Mouse (Mus musculus): ENCODE measurements around the gene Tspan17. TPM values are rescaled to one million over a fixed set of nuclear protein-coding genes. Genes with fewer than 3 reads are reported as not detected.
A peak's percentile ranks its signal among the peaks of the same experiment; 100 is the strongest.
"Not testable (repeated sequence)": the region's sequence is repeated elsewhere in the genome, so short reads cannot be mapped to it uniquely, and the experiment has no call there.

Tspan17 gene
- polyA plus RNA-seq, 1 experiment from 2014 or later, result 3.1 TPM

DNA sequence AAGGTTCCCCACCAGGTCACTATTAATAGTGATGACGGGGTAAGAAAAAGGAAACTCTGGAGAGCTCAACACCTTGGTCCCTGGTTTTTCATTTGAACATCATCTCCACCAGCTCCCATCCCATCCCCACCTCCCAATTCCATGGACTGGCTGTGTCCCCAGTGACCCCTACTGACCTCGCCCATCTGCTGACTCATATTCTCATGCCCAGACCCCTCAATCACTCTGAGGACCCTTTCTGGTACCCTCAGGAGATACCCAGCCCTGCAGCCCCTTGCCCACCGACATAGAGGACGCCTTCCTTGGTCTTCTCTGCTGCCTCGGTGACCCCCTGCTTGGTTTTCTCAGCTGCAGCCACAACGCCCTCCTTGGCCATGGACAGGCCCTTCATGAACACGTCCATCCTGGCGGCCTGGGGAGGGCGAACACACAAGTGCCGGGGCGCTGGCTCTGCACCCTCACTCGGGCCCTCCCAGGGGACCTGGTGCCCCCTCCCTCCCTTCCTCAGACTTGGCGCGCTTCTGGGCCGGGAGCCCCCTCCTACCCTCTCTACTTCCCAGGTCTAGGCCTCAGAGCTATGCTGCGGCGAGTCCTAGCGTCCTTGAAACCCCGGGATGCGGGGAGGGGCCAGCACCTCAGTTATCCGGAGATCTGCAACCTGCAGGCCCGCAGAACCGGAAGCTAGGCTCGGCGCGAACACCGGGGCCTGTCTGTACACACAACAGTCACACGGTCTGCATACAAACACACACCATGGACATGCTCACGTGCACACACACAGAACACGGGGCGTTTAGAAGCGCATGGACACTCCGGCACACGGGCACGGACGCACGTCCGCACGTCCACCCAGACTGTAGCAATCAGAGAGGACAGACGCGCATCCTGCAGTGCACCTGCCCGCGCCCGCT is 23.6 kb upstream of the Tspan17 start:
- no peaks in the 10 kb centered on the region for H3K36me3 ChIP-seq
- ATAC-seq (ENCODE audit: insufficient number of reproducible peaks, low FRiP score), result no peak
- no peak overlapping the region for H3K27ac ChIP-seq (ENCODE audit: poor library complexity, severe bottlenecking)

DNA sequence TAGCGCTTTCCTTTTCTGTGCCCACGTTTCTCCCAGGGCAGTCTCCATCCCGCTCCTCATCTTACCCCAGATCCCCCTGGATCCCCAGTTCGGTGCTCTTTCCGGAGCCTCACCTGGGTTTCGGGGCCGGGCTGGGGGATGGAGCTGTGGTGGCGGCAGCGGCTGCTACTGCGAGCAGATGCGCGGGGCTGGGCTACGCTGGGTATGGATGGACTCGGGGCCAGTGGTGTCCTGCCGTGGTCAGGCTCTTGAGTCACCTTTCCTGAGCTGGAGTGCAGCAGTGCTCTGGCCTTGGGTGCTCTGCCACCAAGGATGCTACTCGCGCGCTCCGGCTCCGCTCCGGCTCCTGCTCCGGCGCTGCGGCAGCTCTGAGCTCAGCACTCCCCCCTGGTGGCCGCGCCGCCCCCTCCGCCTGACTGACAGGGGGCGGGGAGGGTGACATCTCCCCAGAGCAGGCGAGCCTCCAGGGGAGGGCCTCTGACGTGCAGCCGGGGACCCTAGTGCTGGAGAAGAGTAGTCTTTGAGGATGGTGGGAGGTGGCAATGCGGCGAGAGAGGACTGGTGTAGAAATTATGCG is 22.9 kb upstream of the Tspan17 start, which contains the start of gene Sncb:
Sncb (minus strand) TSS at position 404 of the 577 bp plus-strand sequence.
- peak within 1 kb of the TSS; percentile 37 for H3K4me3 ChIP-seq
- no peak within 1 kb of the TSS for H3K27ac ChIP-seq (ENCODE audit: poor library complexity, severe bottlenecking)
- H3K9me3 ChIP-seq (replicated peaks), result 0 out of 2 replicates have a peak, but pooled peaks cover 8% of the 10 kb centered on the region
- H3K4me2 ChIP-seq, result peak within 1 kb of the TSS; percentile 66
- no peak within 1 kb of the TSS for H3K9ac ChIP-seq
- H3K36me3 ChIP-seq, result no peaks in the 10 kb centered on the region
- peaks cover 11% of the 10 kb centered on the region for H3K4me1 ChIP-seq (replicated peaks)
- ATAC-seq (ENCODE audit: insufficient number of reproducible peaks, low FRiP score), result peak; percentile 29; the same call in 1 of the 2 replicates
- 2% methylated on average over 35 of the region's 35 CpGs for WGBS
- H3K27me3 ChIP-seq (replicated peaks), result peaks cover 70% of the 10 kb centered on the region

More for the DNA sequence above, 23.6 kb upstream of the Tspan17 start:
- 0 out of 2 replicates have a peak, but pooled peaks cover 4% of the 10 kb centered on the region for H3K9me3 ChIP-seq (replicated peaks)
- no peak overlapping the region for H3K9ac ChIP-seq
- WGBS, result 5% methylated on average over 44 of the region's 44 CpGs
- H3K4me3 ChIP-seq, result peak overlapping the region; percentile 37
- peak overlapping the region; percentile 66 for H3K4me2 ChIP-seq
- peaks cover 11% of the 10 kb centered on the region for H3K4me1 ChIP-seq (replicated peaks)
- peaks cover 78% of the 10 kb centered on the region for H3K27me3 ChIP-seq (replicated peaks)

DNA sequence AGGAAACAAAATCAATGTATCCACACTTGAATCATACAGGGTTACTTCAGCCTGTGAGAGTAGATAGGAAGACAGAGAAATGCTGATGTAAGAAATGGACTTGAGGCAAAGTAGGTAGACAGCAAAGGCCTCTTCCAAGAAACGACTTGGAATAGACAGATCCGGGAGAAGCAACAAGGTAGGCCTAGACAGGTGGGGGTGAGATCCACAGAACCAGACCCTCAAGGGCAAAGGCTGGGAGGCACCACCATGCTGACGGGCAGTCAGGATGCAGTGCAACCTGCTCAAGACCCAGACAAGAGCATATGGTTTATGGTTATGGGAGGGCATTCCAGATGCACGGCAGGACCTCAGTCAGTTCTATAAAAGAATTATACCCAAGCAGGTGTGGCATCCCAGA is 22.2 kb upstream of the Tspan17 start:
- H3K9me3 ChIP-seq (replicated peaks), result 0 out of 2 replicates have a peak, but pooled peaks cover 8% of the 10 kb centered on the region
- H3K27me3 ChIP-seq (replicated peaks), result peaks cover 63% of the 10 kb centered on the region
- no peak overlapping the region for H3K4me2 ChIP-seq
- WGBS, result 75% methylated on average over 4 of the region's 4 CpGs
- peaks cover 11% of the 10 kb centered on the region for H3K4me1 ChIP-seq (replicated peaks)
- no peak for ATAC-seq (ENCODE audit: insufficient number of reproducible peaks, low FRiP score)
- H3K27ac ChIP-seq (ENCODE audit: poor library complexity, severe bottlenecking), result no peak overlapping the region
- no peak overlapping the region for H3K9ac ChIP-seq
- no peak overlapping the region for H3K4me3 ChIP-seq
- no peaks in the 10 kb centered on the region for H3K36me3 ChIP-seq

DNA sequence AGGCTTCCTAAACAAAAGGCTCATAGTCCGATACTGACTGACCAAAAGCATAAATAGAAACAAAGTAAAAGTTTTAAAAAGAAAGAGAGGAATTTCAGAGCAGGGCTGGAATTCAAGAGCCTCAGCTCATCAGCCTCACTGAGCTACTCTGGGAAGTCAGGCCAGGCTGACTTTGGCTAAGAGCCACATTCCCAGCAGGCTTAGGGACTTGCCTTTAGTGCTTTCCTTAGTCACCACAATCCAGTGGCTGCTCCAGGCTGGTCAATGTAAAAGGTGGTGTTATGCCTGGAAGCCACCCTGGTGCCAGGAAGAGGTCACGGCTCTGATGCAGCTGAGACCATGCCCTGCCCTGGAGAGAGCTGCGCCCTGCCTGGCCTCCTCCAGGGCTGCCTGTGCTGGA is 8.6 kb upstream of the Tspan17 start:
- ATAC-seq (ENCODE audit: insufficient number of reproducible peaks, low FRiP score), result peak; percentile 48; the same call in 1 of the 2 replicates
- no peaks in the 10 kb centered on the region for H3K36me3 ChIP-seq
- WGBS, result 62% methylated on average over 3 of the region's 3 CpGs

GRCm38 (mm10) chr13:54781086-54781485 is 8.1 kb upstream of the Tspan17 start:
- peaks cover 1% of the 10 kb centered on the region for H3K27me3 ChIP-seq (replicated peaks)
- peaks cover 3% of the 10 kb centered on the region; the same call in 1 of the 2 replicates for H3K4me1 ChIP-seq (replicated peaks)
- WGBS, result 78% methylated on average over 3 of the region's 3 CpGs
- H3K9ac ChIP-seq, result no peak overlapping the region
- no peak overlapping the region for H3K4me3 ChIP-seq
- H3K36me3 ChIP-seq, result no peaks in the 10 kb centered on the region
- H3K4me2 ChIP-seq, result no peak overlapping the region
- no peak for ATAC-seq (ENCODE audit: insufficient number of reproducible peaks, low FRiP score)
- peaks cover 12% of the 10 kb centered on the region for H3K9me3 ChIP-seq (replicated peaks)
- H3K27ac ChIP-seq (ENCODE audit: poor library complexity, severe bottlenecking), result no peak overlapping the region

More for the DNA sequence above, 8.6 kb upstream of the Tspan17 start:
- peaks cover 15% of the 10 kb centered on the region for H3K9me3 ChIP-seq (replicated peaks)
- H3K27me3 ChIP-seq (replicated peaks), result no peaks in the 10 kb centered on the region; the same call in 1 of the 2 replicates
- H3K4me3 ChIP-seq, result no peak overlapping the region
- H3K27ac ChIP-seq (ENCODE audit: poor library complexity, severe bottlenecking), result no peak overlapping the region
- H3K4me2 ChIP-seq, result no peak overlapping the region
- peaks cover 3% of the 10 kb centered on the region; the same call in 1 of the 2 replicates for H3K4me1 ChIP-seq (replicated peaks)
- no peak overlapping the region for H3K9ac ChIP-seq

GRCm38 (mm10) chr13:54783235-54783634 is 5.9 kb upstream of the Tspan17 start:
- no peak overlapping the region for H3K4me3 ChIP-seq
- no peak overlapping the region for H3K9ac ChIP-seq
- no peak overlapping the region for H3K4me2 ChIP-seq
- no peak for ATAC-seq (ENCODE audit: insufficient number of reproducible peaks, low FRiP score)
- H3K4me1 ChIP-seq (replicated peaks), result peaks cover 3% of the 10 kb centered on the region; the same call in 1 of the 2 replicates
- peaks cover 7% of the 10 kb centered on the region for H3K27me3 ChIP-seq (replicated peaks)
- H3K27ac ChIP-seq (ENCODE audit: poor library complexity, severe bottlenecking), result no peak overlapping the region
- no peaks in the 10 kb centered on the region for H3K9me3 ChIP-seq (replicated peaks)
- 37% methylated on average over 2 of the region's 2 CpGs for WGBS
- no peaks in the 10 kb centered on the region for H3K36me3 ChIP-seq

- Histone ChIP-seq H3K9ac (no peak within 1 kb of the TSS), H3K4me3 (no peak within 1 kb of the TSS), H3K4me2 (no peak within 1 kb of the TSS), H3K27ac (ENCODE audit: poor library complexity, severe bottlenecking) (no peak within 1 kb of the TSS), H3K36me3 (no peaks in the 10 kb centered on the region), H3K4me1 (replicated peaks) (peaks cover 3% of the 10 kb centered on the region; the same call in 1 of the 2 replicates), H3K9me3 (replicated peaks) (no peaks in the 10 kb centered on the region), H3K27me3 (replicated peaks) (peaks cover 7% of the 10 kb centered on the region)
- WGBS, result 71% methylated on average over 4 of the region's 4 CpGs
- no peak for ATAC-seq (ENCODE audit: insufficient number of reproducible peaks, low FRiP score)
Observed at GRCm38 (mm10) chr13:54783698-54784097, 5.5 kb upstream of the Tspan17 start, which contains the start of gene Eif4e1b. Eif4e1b (plus strand) TSS chr13:54783998.

DNA sequence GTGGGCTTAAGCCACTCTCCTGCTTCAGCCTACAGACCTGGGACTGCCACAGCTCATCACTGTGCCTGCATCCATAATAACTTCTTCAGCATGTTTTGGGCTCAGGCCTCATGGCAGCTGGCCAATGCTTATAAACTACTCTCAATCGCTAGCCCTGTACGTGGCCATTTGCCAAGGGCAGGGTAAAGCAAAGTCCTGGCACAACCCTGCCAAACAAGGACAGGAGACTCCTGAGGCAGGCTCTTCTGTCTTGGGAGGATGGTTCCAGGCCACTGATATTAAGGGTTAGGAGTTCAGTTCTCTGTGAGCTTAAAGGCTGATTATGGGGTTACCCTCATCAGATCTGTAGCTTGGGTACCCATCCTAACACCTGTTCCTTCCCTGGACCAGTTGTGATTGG is 1.6 kb upstream of the Tspan17 start:
- H3K36me3 ChIP-seq; H3K9me3 ChIP-seq (replicated peaks); H3K27ac ChIP-seq (ENCODE audit: poor library complexity, severe bottlenecking); H3K4me1 ChIP-seq (replicated peaks); H3K4me3 ChIP-seq; H3K9ac ChIP-seq; H3K4me2 ChIP-seq; ATAC-seq (ENCODE audit: insufficient number of reproducible peaks, low FRiP score): not testable (repeated sequence)
- peaks cover 32% of the 10 kb centered on the region for H3K27me3 ChIP-seq (replicated peaks)
- 67% methylated on average over 2 of the region's 2 CpGs for WGBS

- Histone ChIP-seq H3K36me3 (no peaks in the 10 kb centered on the region), H3K4me2 (peak overlapping the region; percentile 94), H3K9ac (peak overlapping the region; percentile 28), H3K4me1 (replicated peaks) (peaks cover 9% of the 10 kb centered on the region), H3K27ac (ENCODE audit: poor library complexity, severe bottlenecking) (no peak overlapping the region), H3K27me3 (replicated peaks) (peaks cover 53% of the 10 kb centered on the region), H3K4me3 (peak overlapping the region; percentile 55), H3K9me3 (replicated peaks) (no peaks in the 10 kb centered on the region)
- 2% methylated on average over 38 of the region's 38 CpGs for WGBS
- ATAC-seq (ENCODE audit: insufficient number of reproducible peaks, low FRiP score), result peak; percentile 23
Observed at GRCm38 (mm10) chr13:54789561-54790397, 602 bp downstream of the Tspan17 start.

- peaks cover 9% of the 10 kb centered on the region for H3K4me1 ChIP-seq (replicated peaks)
- WGBS, result 11% methylated on average over 21 of the region's 21 CpGs
- H3K9ac ChIP-seq, result no peak overlapping the region
- no peak overlapping the region for H3K4me3 ChIP-seq
- H3K27ac ChIP-seq (ENCODE audit: poor library complexity, severe bottlenecking), result no peak overlapping the region
- H3K9me3 ChIP-seq (replicated peaks), result no peaks in the 10 kb centered on the region
- ATAC-seq (ENCODE audit: insufficient number of reproducible peaks, low FRiP score), result no peak
- H3K36me3 ChIP-seq, result no peaks in the 10 kb centered on the region
- H3K27me3 ChIP-seq (replicated peaks), result peaks cover 70% of the 10 kb centered on the region
- no peak overlapping the region for H3K4me2 ChIP-seq
Observed at GRCm38 (mm10) chr13:54792259-54793230, 3.4 kb downstream of the Tspan17 start.
